Mouse (Mus musculus) E14TG2a.4 (cell line): Measurements from ENCODE around the gene Zfp692.

Experiments used
- CTCF ChIP-seq: conservative IDR thresholded peaks from 2 replicates; pipeline ENCODE4 v1.5.1; 2014; ENCODE audit warnings: low read length
- POU5F1 ChIP-seq: IDR thresholded peaks from 2 replicates; pipeline ENCODE4 v1.6.1; 2014; ENCODE audit warnings: low read length, borderline replicate concordance

DNA sequence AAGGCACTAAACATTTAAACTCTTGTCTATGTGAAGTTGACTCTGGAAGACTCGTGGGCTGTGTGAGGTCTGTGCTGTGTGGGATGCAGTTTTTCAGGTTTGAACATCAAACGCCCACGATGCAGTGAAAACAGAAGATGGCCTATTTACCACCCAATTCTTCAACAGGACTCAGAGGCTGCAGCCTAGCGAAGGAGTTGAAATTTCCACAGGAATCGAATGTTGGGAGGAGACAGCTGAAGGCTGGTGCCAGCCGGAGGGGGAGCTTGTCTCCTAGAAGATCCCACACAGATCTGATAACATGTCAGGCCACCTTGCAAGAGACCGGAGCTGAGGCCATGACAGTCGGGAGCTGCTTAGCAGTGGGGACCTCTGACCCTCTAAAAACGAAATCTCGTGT is 47.6 kb downstream of the Zfp692 start:
- TF ChIP-seq CTCF (no peak), POU5F1 (no peak)
